Mouse (Mus musculus): Measurements from ENCODE around the gene Inppl1. TPM values are rescaled to one million over a fixed set of nuclear protein-coding genes. Genes with fewer than 3 reads are reported as not detected.

The Inppl1 gene
- polyA plus RNA-seq, 1 experiment, result 108 TPM

DNA sequence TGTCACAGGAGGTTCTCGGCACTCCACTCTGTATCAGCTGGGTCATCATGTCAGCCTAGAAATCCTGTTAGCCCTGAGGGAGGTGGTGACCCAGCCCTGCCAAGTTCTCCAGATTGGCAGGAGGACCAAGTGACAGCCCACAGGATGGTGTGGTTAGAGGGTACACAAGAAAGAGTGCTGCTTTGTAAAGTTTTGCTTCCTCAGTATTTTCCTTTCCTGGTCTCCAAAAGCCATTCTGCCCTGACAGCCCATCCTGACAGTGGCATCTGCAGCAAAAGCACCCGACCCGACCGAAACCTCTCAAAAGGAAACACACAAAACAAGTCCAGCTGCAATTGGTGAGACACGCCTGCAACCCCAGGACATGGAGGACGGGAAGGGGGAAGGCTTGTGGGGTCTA is 6.2 kb upstream of the Inppl1 start:
- TF ChIP-seq POLR2A (IDR thresholded peaks at IDR 0.05; ENCODE audit: low read depth, low read length) (no peak), CTCF (IDR thresholded peaks at IDR 0.05; ENCODE audit: extremely low read depth, insufficient read length, insufficient replicate concordance, low read depth, low read length) (no peak)
- H3K36me3 ChIP-seq (ENCODE audit: control insufficient read depth, insufficient read depth, low read length), result no peaks in the 10 kb centered on the region
- 67% methylated on average over 6 of the region's 6 CpGs for WGBS
- no peaks in the 10 kb centered on the region for H3K4me1 ChIP-seq (ENCODE audit: control insufficient read depth, insufficient read depth, insufficient read length, low read length)
- H3K4me3 ChIP-seq (ENCODE audit: low read depth, low read length), result no peak overlapping the region
- H3K27me3 ChIP-seq (ENCODE audit: control insufficient read depth, insufficient read depth, low read length), result no peaks in the 10 kb centered on the region
- no peak overlapping the region for H3K27ac ChIP-seq (ENCODE audit: insufficient read depth, low read depth, low read length)

DNA sequence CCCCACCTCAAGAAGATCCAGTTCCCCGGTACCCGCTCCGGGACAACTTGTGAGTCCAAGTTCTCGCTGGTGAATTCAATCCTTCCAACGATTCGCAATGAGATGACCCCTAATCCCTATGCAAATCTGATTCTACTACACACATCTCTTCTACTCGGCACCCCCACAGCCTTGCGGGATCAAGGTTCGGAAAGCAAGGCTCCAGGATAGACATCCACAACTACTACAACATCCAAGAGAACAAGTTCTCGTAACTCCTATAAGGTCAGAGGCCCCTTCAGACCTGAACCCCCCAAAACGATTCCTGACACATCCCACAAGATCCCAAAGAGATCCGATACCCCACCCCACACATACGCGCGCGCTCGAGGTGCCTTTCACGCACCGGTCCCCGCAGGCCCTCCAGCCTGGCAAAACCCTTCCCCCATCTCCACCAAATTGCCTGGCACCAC is 849 bp downstream of the Inppl1 start:
- H3K27me3 ChIP-seq (ENCODE audit: control insufficient read depth, insufficient read depth, low read length), result no peaks in the 10 kb centered on the region
- H3K4me3 ChIP-seq (ENCODE audit: low read depth, low read length), result peak overlapping the region; percentile 96
- H3K36me3 ChIP-seq (ENCODE audit: control insufficient read depth, insufficient read depth, low read length), result peaks cover 19% of the 10 kb centered on the region
- H3K4me1 ChIP-seq (ENCODE audit: control insufficient read depth, insufficient read depth, insufficient read length, low read length), result no peaks in the 10 kb centered on the region; the same call in 1 of the 2 replicates
- under 1% methylated on average over 20 of the region's 20 CpGs for WGBS
- peak overlapping the region; percentile 90 for H3K27ac ChIP-seq (ENCODE audit: insufficient read depth, low read depth, low read length)
- TF ChIP-seq CTCF (IDR thresholded peaks at IDR 0.05; ENCODE audit: extremely low read depth, insufficient read length, insufficient replicate concordance, low read depth, low read length), result 0 out of 2 replicates have a peak, but pooled peaks have one; percentile 7
- no peak for TF ChIP-seq POLR2A (IDR thresholded peaks at IDR 0.05; ENCODE audit: low read depth, low read length)

DNA sequence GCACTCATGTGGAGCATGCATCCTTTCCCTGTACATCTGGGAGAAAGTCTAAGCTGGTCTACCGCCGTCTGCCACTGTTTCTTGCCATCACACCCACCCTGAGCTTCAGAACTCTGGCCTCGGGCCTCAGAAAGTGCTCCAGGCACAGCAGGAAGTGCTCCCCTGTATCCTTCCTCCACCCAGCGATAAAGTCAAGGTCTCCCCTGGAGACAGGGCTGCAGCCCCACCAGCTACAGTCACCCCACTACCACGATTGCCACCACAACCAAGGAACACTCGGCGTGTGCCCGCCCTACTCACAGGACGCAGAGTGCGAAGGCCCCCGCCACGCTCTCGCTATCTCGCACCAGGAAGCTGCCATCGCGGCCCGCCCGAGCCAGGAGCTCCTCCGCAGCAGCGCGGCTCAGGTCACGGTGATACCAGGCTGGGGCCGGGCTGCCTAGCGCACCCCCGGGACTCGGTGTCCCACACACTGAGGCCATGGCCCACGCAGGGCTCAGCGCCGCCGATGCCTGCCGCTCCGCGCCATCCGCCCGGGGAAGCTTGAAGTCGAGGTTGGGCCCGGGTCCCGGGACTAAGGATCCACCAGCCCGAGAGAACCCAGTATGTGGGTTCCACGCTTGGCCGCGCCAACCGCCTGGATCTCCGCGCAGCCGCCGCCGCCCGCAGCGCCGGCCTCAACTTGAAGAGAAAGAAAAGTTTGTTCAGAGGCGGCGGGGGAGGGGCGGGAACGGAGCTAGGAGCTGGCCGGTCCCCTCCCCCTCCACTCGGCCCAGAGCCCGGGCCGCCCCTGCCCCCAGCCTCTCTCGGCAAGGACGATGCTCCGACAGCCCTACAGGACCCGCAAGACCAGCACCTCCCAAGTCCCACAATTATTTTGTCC is 1.5 kb downstream of the Inppl1 start:
- Histone ChIP-seq H3K4me1 (ENCODE audit: control insufficient read depth, insufficient read depth, insufficient read length, low read length) (no peaks in the 10 kb centered on the region; the same call in 1 of the 2 replicates), H3K4me3 (ENCODE audit: low read depth, low read length) (peak overlapping the region; percentile 96), H3K36me3 (ENCODE audit: control insufficient read depth, insufficient read depth, low read length) (peaks cover 26% of the 10 kb centered on the region), H3K27ac (ENCODE audit: insufficient read depth, low read depth, low read length) (peak overlapping the region; percentile 90), H3K27me3 (ENCODE audit: control insufficient read depth, insufficient read depth, low read length) (no peaks in the 10 kb centered on the region)
- TF ChIP-seq POLR2A (IDR thresholded peaks at IDR 0.05; ENCODE audit: low read depth, low read length) (peak; percentile 10; the same call in 1 of the 2 replicates), CTCF (IDR thresholded peaks at IDR 0.05; ENCODE audit: extremely low read depth, insufficient read length, insufficient replicate concordance, low read depth, low read length) (no peak)
- WGBS, result under 1% methylated on average over 63 of the region's 63 CpGs

DNA sequence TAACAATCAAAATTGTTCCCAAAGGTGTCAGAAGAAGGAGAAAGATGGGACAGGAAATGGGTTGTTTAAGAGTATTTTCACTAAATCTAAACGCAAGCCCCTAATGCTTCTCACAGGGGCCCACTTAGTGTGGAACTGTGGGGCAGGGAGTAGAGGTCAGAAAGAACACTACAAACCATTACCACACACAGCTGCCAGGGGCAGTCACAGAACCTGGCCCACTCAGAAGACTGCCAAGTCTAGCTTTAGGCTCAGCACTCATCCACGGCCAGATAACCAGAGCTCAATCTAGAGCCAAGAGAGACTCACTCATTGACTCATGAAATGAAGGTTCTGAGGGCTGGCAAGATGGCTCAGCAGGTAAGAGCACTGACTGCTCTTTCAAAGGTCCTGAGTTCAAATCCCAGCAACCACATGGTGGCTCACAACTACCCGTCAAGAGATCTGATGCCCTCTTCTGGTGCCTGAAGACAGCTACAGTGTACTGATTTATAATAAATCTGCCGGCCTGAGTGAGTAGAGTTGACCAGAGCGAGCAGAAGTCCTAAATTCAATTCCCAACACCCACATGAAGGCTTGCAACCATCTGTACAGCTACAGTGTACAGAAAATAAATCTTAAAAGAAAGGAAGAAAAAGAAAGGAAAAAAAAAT is 2.4 kb downstream of the Inppl1 start:
- no peaks in the 10 kb centered on the region for H3K27me3 ChIP-seq (ENCODE audit: control insufficient read depth, insufficient read depth, low read length)
- 40% methylated on average over 5 of the region's 5 CpGs for WGBS
- H3K27ac ChIP-seq (ENCODE audit: insufficient read depth, low read depth, low read length), result no peak overlapping the region
- TF ChIP-seq POLR2A (IDR thresholded peaks at IDR 0.05; ENCODE audit: low read depth, low read length), result no peak
- TF ChIP-seq CTCF (IDR thresholded peaks at IDR 0.05; ENCODE audit: extremely low read depth, insufficient read length, insufficient replicate concordance, low read depth, low read length), result 0 out of 2 replicates have a peak, but pooled peaks have one; percentile 4
- H3K4me1 ChIP-seq (ENCODE audit: control insufficient read depth, insufficient read depth, insufficient read length, low read length), result no peaks in the 10 kb centered on the region; the same call in 1 of the 2 replicates
- peaks cover 35% of the 10 kb centered on the region for H3K36me3 ChIP-seq (ENCODE audit: control insufficient read depth, insufficient read depth, low read length)
- H3K4me3 ChIP-seq (ENCODE audit: low read depth, low read length), result no peak overlapping the region

DNA sequence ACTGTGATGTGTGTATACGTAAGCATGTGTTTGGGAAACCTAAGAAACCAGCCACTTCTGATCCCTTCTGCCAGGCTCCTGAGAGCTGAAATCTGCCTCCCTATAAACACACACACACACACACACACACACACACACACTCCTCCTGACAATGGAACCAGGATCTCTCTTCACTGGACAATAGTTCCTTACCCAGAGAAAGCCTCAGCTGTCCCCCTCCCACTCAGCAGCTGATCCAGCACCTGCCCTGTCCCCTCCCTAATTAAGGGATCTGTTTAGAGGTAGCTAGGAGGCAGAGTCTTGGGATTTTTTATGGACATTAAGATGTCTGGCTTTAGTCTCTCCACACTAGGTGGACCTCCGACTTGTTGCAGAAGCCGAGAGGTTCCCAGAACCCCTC is 3.1 kb downstream of the Inppl1 start:
- Histone ChIP-seq H3K4me1 (ENCODE audit: control insufficient read depth, insufficient read depth, insufficient read length, low read length) (no peaks in the 10 kb centered on the region; the same call in 1 of the 2 replicates), H3K36me3 (ENCODE audit: control insufficient read depth, insufficient read depth, low read length) (peaks cover 40% of the 10 kb centered on the region), H3K27ac (ENCODE audit: insufficient read depth, low read depth, low read length) (no peak overlapping the region), H3K4me3 (ENCODE audit: low read depth, low read length) (no peak overlapping the region), H3K27me3 (ENCODE audit: control insufficient read depth, insufficient read depth, low read length) (no peaks in the 10 kb centered on the region)
- WGBS, result 78% methylated on average over 3 of the region's 3 CpGs
- TF ChIP-seq POLR2A (IDR thresholded peaks at IDR 0.05; ENCODE audit: low read depth, low read length) (no peak), CTCF (IDR thresholded peaks at IDR 0.05; ENCODE audit: extremely low read depth, insufficient read length, insufficient replicate concordance, low read depth, low read length) (no peak)

DNA sequence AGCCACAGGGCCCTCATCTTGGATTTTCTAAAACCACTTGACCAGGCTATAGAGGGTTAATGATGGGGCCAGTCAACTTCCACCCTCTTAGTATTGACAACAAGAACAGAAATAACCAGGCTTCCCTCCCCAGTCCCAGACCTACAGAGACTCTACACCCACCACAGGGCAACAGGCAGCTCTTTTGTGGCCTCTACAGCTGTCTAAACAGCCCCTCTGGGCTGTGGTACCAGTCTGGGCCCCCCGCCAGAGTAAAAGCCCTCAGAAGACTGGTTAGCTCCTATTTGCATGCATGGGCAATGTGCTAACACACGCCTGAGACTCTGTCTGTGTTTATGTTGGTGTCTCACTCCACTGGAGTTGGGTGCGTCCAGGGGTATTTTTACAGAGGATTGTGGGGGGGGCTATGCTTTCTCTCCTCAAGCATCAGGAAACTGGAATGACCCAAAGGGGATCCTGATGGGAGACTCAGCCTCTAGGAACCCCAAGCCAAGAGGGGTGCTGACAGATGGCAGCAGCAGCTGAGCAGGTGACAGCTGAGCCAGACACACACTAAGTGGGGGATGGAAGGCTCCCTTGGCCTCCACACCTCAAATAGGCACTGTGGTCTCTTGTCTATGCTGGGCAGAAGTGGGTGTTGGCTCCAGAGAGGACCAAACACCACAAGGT is 4.0 kb downstream of the Inppl1 start:
- Histone ChIP-seq H3K27me3 (ENCODE audit: control insufficient read depth, insufficient read depth, low read length) (no peaks in the 10 kb centered on the region), H3K4me1 (ENCODE audit: control insufficient read depth, insufficient read depth, insufficient read length, low read length) (no peaks in the 10 kb centered on the region; the same call in 1 of the 2 replicates), H3K4me3 (ENCODE audit: low read depth, low read length) (no peak overlapping the region), H3K36me3 (ENCODE audit: control insufficient read depth, insufficient read depth, low read length) (peaks cover 48% of the 10 kb centered on the region), H3K27ac (ENCODE audit: insufficient read depth, low read depth, low read length) (no peak overlapping the region)
- WGBS, result 85% methylated on average over 3 of the region's 3 CpGs
- TF ChIP-seq CTCF (IDR thresholded peaks at IDR 0.05; ENCODE audit: extremely low read depth, insufficient read length, insufficient replicate concordance, low read depth, low read length) (no peak), POLR2A (IDR thresholded peaks at IDR 0.05; ENCODE audit: low read depth, low read length) (no peak)

All from small intestine, adult 2 months (tissue).